Mouse (Mus musculus) forebrain, embryonic 12.5 days (tissue): ENCODE measurements around the gene Cdan1. TPM values are rescaled to one million over a fixed set of nuclear protein-coding genes. Genes with fewer than 3 reads are reported as not detected.

Experiments
- ATAC-seq: fragments of 200-750 bp; cut with Nextera tagmentation; 2 replicates; pipeline ENCODE4 v1.8.0; 2017; ENCODE audit warnings: moderate TSS enrichment; ENCODE audit not compliant: low FRiP score
- H3K27ac ChIP-seq: fragments of 300-500 bp; sonication (generic); 2 replicates; pipeline ENCODE4 v1.5.1; 2016; ENCODE audit warnings: mild to moderate bottlenecking
- H3K27me3 ChIP-seq: fragments of 300-500 bp; sonication (generic); 2 replicates; pipeline ENCODE4 v1.6.1; 2016; ENCODE audit warnings: mild to moderate bottlenecking
- H3K36me3 ChIP-seq: fragments of 300-500 bp; sonication (generic); replicated peaks from 2 replicates; pipeline ENCODE4 v1.6.1; 2016; ENCODE audit warnings: mild to moderate bottlenecking
- H3K4me1 ChIP-seq: fragments of 300-500 bp; sonication (generic); 2 replicates; pipeline ENCODE4 v1.6.1; 2016
- H3K4me2 ChIP-seq: fragments of 300-500 bp; sonication (generic); 2 replicates; pipeline ENCODE4 v1.6.1; 2016; ENCODE audit warnings: mild to moderate bottlenecking, moderate library complexity
- H3K4me3 ChIP-seq: fragments of 300-500 bp; sonication (generic); replicated peaks from 2 replicates; pipeline ENCODE4 v1.5.1; 2016; ENCODE audit warnings: mild to moderate bottlenecking
- H3K9ac ChIP-seq: fragments of 300-500 bp; sonication (generic); 2 replicates; pipeline ENCODE4 v1.6.1; 2016; ENCODE audit warnings: mild to moderate bottlenecking
- H3K9me3 ChIP-seq: fragments of 300-500 bp; sonication (generic); 2 replicates; pipeline ENCODE4 v1.6.1; 2016
- WGBS: fragments of 180-500 bp; shearing (Covaris S2); methylation state at CpG from one replicate; pipeline ENCODE4 v1.1.7; 2016; 5-methylcytosine and 5-hydroxymethylcytosine counted together
- polyA plus RNA-seq: library from polyadenylated mRNA; unstranded; fragments of >200 nt; fragmentation: Nextera tagmentation; extraction: Ambion mirVana; gene quantifications from 2 replicates; pipeline ENCODE4 v1.2.1, GENCODE M21; 2016

Cdan1 gene
- polyA plus RNA-seq, 1 experiment from 2014 or later = 9.9 TPM

DNA sequence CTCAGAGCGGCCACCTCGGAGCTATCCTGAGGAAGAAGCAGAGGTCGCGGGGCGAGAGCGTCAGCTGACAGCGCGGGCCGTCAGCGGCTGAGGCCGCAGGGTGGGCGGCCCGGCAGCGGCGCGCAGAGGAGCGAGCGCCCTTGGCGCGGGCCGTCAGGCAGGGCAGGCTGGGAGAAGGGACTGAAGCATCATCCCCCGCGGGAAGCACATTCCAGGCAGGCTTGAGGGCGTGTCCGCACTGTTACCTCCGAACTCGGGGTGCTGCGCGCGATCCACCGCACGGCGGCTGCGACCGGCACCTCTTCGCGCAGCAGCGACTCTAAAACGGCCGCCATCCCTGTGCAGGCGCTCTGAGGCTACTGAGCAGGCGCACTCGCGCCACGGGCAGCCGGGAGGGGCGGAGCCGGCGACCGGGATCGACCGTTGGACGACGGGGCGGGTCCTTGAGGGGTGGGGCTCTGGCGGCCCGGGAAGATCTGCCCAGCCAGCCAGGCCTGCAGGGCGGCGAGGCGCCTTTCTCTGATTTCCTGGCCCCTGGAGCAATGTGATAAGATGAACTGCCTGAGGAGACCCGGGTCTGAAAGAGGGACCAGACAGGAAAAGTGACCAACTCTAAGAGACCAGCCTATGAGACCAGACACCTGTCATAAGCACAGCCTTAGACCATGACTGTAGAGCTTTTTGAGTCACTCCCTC lies 118.6 kb downstream of the Cdan1 start:
- Histone ChIP-seq H3K9me3 (no peaks in the 10 kb centered on the region), H3K4me1 (peaks cover 33% of the 10 kb centered on the region)

DNA sequence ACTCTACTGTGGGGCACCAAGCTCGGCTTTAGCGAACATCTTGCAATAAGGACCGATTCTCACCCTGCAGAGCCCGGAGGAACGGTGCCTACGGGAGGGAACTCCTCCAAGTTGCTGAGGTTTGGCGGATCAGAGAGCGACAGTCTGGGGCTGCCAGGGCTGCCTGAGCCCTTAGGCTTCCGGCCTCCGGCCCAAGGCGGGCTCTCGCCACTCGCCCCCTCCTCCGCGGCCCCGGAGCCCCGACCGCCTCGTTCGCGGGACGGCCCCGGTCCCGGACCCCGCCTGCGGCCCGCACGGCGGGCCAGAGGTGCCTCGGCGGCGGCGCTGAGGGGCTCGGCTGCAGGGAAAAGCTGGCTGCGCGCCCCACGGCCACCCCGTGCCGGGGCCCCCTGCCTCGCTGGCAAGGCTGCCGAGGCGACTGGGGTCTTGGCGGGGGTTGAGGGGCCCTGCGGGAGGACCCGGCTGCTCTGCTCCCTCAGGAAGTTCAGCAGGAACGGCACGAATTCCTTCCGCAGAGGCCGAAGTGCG lies 119.2 kb downstream of the Cdan1 start:
- no peaks in the 10 kb centered on the region for H3K27me3 ChIP-seq
- peaks cover 32% of the 10 kb centered on the region for H3K36me3 ChIP-seq
- no peaks in the 10 kb centered on the region for H3K9me3 ChIP-seq
- peak overlapping the region; percentile 95 for H3K27ac ChIP-seq
- peaks cover 33% of the 10 kb centered on the region for H3K4me1 ChIP-seq
- peak overlapping the region; percentile 93 for H3K4me2 ChIP-seq
- peak overlapping the region; percentile 96 for H3K4me3 ChIP-seq
- under 1% methylated on average over 45 of the region's 50 CpGs for WGBS
- H3K9ac ChIP-seq = peak overlapping the region; percentile 95
- ATAC-seq = peak; percentile 52; the same call in 1 of the 2 replicates

More for the DNA sequence above, 118.6 kb downstream of the Cdan1 start:
- peak; percentile 98 for ATAC-seq
- Histone ChIP-seq H3K36me3 (peaks cover 26% of the 10 kb centered on the region), H3K27ac (peak overlapping the region; percentile 95), H3K9ac (peak overlapping the region; percentile 95), H3K4me3 (peak overlapping the region; percentile 96), H3K27me3 (no peaks in the 10 kb centered on the region), H3K4me2 (peak overlapping the region; percentile 93)
- under 1% methylated on average over 61 of the region's 61 CpGs for WGBS

DNA sequence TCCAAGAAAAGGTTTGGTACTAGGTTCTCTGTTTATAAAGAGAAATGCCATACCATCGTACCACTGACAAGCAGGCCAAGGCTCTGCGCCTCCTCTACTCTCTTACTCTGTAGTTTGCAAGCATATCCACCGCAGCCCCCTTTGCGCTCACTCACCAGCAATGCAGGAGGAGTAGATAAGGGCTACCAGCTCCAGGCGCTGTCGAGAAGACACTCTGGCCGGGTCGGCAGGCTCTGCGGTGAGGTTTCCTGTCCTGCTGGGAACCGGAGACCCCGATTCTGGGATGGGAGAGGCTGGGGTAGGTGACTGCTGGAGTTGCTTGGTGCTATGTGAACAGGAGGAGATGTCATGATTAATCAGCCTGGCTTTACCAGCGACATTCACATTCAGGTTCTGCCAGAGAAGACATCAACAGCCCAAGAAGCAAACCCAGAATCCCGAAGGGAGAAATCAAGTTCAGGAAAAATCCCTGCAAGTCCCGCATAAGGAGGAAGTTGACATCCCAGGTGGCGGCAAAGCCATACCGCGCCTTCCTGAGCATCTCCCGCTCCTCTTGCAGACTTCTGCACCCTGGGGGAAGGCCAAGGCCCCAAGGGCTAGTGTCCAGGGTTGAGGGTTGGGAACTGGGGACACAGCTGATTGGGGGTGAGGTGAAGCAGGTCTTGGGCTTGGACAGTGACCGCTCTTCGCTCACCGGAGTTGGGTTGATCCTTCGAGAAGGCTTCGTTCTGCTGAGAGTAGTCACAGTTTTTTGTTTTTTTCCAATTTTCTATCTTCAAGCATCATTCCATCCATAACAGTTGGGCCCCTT lies 119.9 kb downstream of the Cdan1 start:
- H3K4me2 ChIP-seq = peak overlapping the region; percentile 93
- H3K9ac ChIP-seq = peak overlapping the region; percentile 95
- no peaks in the 10 kb centered on the region for H3K27me3 ChIP-seq
- peaks cover 40% of the 10 kb centered on the region for H3K36me3 ChIP-seq
- peak overlapping the region; percentile 96 for H3K4me3 ChIP-seq
- 11% methylated on average over 23 of the region's 23 CpGs for WGBS
- no peaks in the 10 kb centered on the region for H3K9me3 ChIP-seq
- H3K27ac ChIP-seq = no peak overlapping the region
- H3K4me1 ChIP-seq = peaks cover 33% of the 10 kb centered on the region
- ATAC-seq = no peak

DNA sequence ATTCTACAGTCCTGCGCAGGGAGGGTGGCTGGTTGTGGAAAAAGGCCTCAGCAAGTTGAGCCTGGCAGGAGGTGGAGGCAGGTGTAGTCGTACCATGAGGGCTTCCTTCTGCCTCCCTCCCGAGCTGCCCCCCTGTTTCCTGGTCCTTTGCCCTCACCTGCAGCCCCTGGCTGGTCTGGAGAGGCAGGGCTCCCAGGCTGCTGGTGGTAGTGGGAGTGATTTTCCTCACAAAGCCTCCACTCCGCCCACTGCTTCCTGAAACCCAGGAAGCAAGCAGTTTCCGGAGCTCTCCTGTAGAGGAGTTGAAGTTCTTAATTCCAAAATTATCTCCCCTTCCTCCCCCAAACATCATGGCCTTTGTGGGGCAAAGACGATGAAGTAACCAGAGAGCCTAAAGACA lies 125.8 kb downstream of the Cdan1 start:
- ATAC-seq = no peak
- no peak overlapping the region for H3K4me2 ChIP-seq

DNA sequence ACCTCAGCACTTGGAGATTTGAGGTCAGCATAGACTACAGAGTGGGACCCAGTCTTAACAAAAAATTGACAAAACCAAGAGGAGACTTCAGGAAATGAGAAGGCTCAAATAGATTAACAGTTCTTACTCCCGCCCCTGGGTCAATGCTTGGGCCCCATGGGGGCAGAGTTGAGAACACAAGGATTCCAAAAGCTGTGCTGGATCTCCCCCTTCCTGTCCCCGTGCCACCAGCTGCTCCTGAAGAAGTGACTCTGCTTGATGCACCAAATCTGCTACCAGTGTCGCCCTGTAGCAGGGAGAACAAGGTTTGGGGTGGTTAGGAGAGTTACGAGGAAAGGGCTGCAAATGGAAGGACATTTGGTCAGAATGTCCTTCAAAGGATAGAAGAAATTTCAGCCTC lies 126.3 kb downstream of the Cdan1 start:
- ATAC-seq = no peak
- no peak overlapping the region for H3K9ac ChIP-seq
- peaks cover 5% of the 10 kb centered on the region for H3K4me1 ChIP-seq
- no peaks in the 10 kb centered on the region for H3K9me3 ChIP-seq
- 84% methylated on average over 4 of the region's 4 CpGs for WGBS
- H3K4me2 ChIP-seq = no peak overlapping the region
- no peak overlapping the region for H3K27ac ChIP-seq
- peaks cover 97% of the 10 kb centered on the region for H3K36me3 ChIP-seq
- no peak overlapping the region for H3K4me3 ChIP-seq
- H3K27me3 ChIP-seq = no peaks in the 10 kb centered on the region

More for the DNA sequence above, 125.8 kb downstream of the Cdan1 start:
- H3K4me3 ChIP-seq = no peak overlapping the region
- H3K27me3 ChIP-seq = no peaks in the 10 kb centered on the region
- H3K27ac ChIP-seq = no peak overlapping the region
- WGBS = 92% methylated on average over 6 of the region's 6 CpGs
- H3K9me3 ChIP-seq = no peaks in the 10 kb centered on the region
- H3K36me3 ChIP-seq = peaks cover 95% of the 10 kb centered on the region
- H3K9ac ChIP-seq = no peak overlapping the region
- H3K4me1 ChIP-seq = peaks cover 10% of the 10 kb centered on the region

DNA sequence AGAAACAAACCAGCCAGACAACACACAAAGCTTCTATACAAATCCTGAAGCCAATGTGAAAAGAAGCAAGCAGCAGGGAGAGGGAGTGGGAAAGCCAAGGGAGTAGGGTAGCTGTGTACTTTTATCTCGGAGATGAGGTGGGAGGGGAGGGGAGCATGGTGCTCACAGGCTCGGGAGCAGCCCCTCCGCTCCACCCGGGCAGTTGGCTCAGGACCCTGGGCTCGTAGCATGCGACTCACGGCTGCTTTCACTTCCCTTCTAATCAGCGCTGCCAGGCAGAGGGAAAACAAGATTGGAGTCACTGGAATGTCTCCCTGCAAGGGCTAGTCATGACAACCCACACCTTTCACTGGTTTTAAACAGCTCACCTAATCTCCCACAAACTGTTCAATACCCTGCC lies 127.4 kb downstream of the Cdan1 start:
- Histone ChIP-seq H3K4me3 (no peak overlapping the region), H3K9ac (no peak overlapping the region), H3K4me1 (no peaks in the 10 kb centered on the region), H3K9me3 (no peaks in the 10 kb centered on the region), H3K27ac (no peak overlapping the region), H3K36me3 (peaks cover 98% of the 10 kb centered on the region), H3K4me2 (no peak overlapping the region), H3K27me3 (no peaks in the 10 kb centered on the region)
- ATAC-seq = no peak
- 84% methylated on average over 8 of the region's 8 CpGs for WGBS

DNA sequence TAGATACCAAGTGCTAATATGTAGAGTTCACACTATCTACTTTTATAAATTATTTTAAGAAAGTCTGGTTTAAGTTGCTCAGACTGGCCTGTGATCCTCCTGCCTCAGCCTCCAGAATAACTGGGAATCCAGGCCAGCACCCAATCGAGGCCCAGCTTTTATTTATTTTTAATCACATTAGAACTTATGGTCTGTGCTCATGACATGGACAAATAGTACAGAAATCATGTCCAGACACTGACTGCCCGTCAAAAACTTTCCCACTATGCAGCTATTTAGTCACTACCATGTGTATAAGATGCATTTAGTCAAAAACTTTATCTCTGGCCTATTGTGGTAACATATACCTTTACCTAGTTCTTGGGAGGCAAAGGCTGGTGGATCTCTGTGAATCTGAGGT lies 128.0 kb downstream of the Cdan1 start:
- H3K9ac ChIP-seq = no peak overlapping the region
- peaks cover 97% of the 10 kb centered on the region for H3K36me3 ChIP-seq
- H3K27ac ChIP-seq = no peak overlapping the region
- H3K4me1 ChIP-seq = no peaks in the 10 kb centered on the region
- 92% methylated on average over 2 of the region's 2 CpGs for WGBS
- H3K4me2 ChIP-seq = no peak overlapping the region
- no peaks in the 10 kb centered on the region for H3K9me3 ChIP-seq
- H3K4me3 ChIP-seq = no peak overlapping the region
- H3K27me3 ChIP-seq = no peaks in the 10 kb centered on the region
- ATAC-seq = no peak

DNA sequence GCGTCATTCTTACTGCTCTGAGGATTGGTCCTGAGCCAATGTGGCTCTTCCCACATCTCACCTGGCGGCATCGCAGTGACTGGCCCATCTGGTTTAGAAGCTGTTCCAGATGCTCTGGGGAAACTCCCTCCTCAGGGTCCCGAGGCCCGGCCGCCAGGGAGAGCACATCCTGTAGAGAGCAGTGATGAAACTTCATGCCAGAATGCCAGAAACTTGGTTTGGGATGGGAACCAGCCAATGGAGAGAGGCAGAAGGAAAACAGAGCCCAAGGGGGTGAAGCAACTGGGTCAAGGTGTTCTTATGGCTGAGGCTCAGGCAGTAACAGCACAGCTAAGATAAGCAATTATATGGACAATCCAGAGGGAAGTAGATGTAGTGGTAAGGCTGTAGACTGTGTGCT lies 129.1 kb downstream of the Cdan1 start:
- peaks cover 92% of the 10 kb centered on the region for H3K36me3 ChIP-seq
- ATAC-seq = no peak
- WGBS = 93% methylated on average over 6 of the region's 6 CpGs

DNA sequence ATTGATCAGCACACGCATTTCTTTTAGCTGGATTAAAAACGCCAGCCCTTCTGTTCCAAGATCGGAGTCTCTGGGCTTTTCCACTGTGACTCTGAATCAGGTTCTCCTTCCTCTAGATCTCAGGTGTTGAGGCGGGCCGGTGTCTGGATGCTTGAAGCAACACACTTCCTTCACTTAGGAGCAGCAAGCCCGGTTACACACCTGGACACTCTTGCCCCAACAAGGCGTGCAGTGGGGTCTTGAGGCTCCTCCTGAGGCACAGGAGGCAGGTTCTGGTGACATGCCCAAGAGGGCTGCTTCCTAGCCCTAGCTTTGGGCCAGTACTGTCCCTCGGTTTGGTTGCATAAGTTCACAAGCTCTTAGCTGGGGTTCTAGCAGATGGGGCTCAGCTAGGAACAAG lies 131.4 kb downstream of the Cdan1 start:
- no peak overlapping the region for H3K9ac ChIP-seq
- H3K27ac ChIP-seq = no peak overlapping the region
- H3K4me2 ChIP-seq = no peak overlapping the region
- ATAC-seq = no peak
- no peaks in the 10 kb centered on the region for H3K4me1 ChIP-seq
- no peak overlapping the region for H3K4me3 ChIP-seq
- no peaks in the 10 kb centered on the region for H3K27me3 ChIP-seq
- H3K9me3 ChIP-seq = no peaks in the 10 kb centered on the region
- peaks cover 88% of the 10 kb centered on the region for H3K36me3 ChIP-seq
- 95% methylated on average over 8 of the region's 8 CpGs for WGBS

More for the DNA sequence above, 129.1 kb downstream of the Cdan1 start:
- no peak overlapping the region for H3K9ac ChIP-seq
- H3K27me3 ChIP-seq = no peaks in the 10 kb centered on the region
- H3K4me2 ChIP-seq = no peak overlapping the region
- no peaks in the 10 kb centered on the region for H3K9me3 ChIP-seq
- no peak overlapping the region for H3K27ac ChIP-seq
- H3K4me1 ChIP-seq = no peaks in the 10 kb centered on the region
- H3K4me3 ChIP-seq = no peak overlapping the region

DNA sequence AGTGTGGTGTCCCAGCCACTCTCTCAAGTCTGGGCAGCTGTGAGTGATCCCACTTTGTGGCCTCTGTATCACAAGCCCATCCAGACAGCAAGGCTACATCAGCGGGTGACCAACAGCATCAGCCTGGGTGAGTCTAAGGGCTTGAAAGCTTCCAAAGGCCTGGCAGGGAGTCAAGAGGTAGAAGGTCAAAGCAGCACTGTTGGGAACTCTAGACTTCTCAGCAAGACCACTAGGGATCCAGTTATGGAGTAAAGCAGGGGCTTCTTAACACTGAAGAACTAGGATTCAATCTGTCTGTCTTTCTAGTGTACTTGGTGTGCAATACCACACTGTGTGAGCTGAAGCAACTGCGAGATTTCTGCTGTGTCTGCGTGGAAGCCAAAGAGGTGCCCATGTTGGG lies 136.5 kb downstream of the Cdan1 start:
- no peak overlapping the region for H3K4me3 ChIP-seq
- no peak overlapping the region for H3K27ac ChIP-seq
- no peak overlapping the region for H3K4me2 ChIP-seq
- no peaks in the 10 kb centered on the region for H3K27me3 ChIP-seq
- H3K9ac ChIP-seq = no peak overlapping the region
- WGBS = 96% methylated on average over 3 of the region's 3 CpGs
- peaks cover 49% of the 10 kb centered on the region for H3K36me3 ChIP-seq
- ATAC-seq = no peak
- H3K9me3 ChIP-seq = no peaks in the 10 kb centered on the region
- no peaks in the 10 kb centered on the region for H3K4me1 ChIP-seq

DNA sequence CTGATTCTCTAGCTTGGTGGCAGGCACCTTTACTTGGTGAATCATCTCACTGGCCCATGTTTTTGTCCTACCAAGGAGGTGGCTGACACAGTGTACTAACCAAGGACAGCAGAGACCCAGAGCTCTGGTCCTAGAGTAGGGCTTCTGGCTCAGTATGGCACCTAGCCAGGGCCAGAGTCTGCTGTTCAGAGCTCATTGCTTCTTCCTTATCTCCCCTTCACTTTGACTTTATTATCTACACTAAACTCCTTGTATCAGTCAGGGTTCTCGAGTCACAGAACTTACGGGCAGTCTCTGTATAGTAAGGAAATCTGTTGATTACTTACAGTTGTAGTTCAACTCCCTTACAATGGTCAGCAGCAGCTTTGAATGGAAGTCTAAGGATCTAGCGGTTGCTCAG lies 139.0 kb downstream of the Cdan1 start:
- no peaks in the 10 kb centered on the region for H3K4me1 ChIP-seq
- H3K27me3 ChIP-seq = no peaks in the 10 kb centered on the region
- no peak overlapping the region for H3K4me3 ChIP-seq
- WGBS = 95% methylated on average over 3 of the region's 3 CpGs
- H3K9ac ChIP-seq = no peak overlapping the region
- no peaks in the 10 kb centered on the region for H3K9me3 ChIP-seq
- H3K36me3 ChIP-seq = peaks cover 28% of the 10 kb centered on the region
- no peak overlapping the region for H3K4me2 ChIP-seq
- H3K27ac ChIP-seq = no peak overlapping the region
- no peak for ATAC-seq

DNA sequence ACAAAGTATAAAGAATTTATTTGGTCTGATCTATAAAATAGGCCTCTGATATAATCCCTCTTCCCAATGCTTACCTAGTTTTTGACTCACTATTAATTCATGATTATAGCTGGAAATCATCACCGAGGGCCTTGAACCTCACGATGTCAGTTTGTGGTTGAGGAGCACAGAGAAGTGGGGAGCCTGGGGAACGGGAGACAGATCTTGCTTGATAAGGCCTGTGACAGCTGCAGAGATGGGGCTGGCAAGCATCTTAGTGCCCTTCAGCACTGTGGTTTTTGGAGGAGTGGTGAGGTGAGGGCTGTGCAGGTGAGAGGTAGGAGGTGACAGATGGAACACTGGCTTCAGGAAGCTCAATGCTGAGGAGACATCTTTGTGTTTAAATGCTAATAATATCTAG lies 139.8 kb downstream of the Cdan1 start:
- Histone ChIP-seq H3K4me1 (no peaks in the 10 kb centered on the region), H3K4me3 (no peak overlapping the region), H3K27ac (no peak overlapping the region), H3K4me2 (no peak overlapping the region), H3K36me3 (peaks cover 28% of the 10 kb centered on the region), H3K9me3 (no peaks in the 10 kb centered on the region), H3K9ac (no peak overlapping the region), H3K27me3 (no peaks in the 10 kb centered on the region)
- 90% methylated on average over 3 of the region's 3 CpGs for WGBS
- no peak for ATAC-seq
